Mouse (Mus musculus): Measurements from ENCODE around the gene Selplg.

GRCm38 (mm10) chr5:113870393-113871040 lies 38.1 kb upstream of the Selplg start:
- TF ChIP-seq POLR2A (IDR thresholded peaks at IDR 0.05; ENCODE audit: insufficient read depth, low read depth, low read length) (no peak), EP300 (IDR thresholded peaks at IDR 0.05; ENCODE audit: insufficient read depth, low read depth, low read length) (no peak), CTCF (IDR thresholded peaks at IDR 0.05) (no peak)

All from heart, adult 2 months (tissue).